Mouse (Mus musculus): ENCODE results near the gene Ppm1f.
A peak's percentile ranks its signal among the peaks of the same experiment; 100 is the strongest.
"Not testable (repeated sequence)": the region's sequence is repeated elsewhere in the genome, so short reads cannot be mapped to it uniquely, and the experiment has no call there.

The Ppm1f gene

DNA sequence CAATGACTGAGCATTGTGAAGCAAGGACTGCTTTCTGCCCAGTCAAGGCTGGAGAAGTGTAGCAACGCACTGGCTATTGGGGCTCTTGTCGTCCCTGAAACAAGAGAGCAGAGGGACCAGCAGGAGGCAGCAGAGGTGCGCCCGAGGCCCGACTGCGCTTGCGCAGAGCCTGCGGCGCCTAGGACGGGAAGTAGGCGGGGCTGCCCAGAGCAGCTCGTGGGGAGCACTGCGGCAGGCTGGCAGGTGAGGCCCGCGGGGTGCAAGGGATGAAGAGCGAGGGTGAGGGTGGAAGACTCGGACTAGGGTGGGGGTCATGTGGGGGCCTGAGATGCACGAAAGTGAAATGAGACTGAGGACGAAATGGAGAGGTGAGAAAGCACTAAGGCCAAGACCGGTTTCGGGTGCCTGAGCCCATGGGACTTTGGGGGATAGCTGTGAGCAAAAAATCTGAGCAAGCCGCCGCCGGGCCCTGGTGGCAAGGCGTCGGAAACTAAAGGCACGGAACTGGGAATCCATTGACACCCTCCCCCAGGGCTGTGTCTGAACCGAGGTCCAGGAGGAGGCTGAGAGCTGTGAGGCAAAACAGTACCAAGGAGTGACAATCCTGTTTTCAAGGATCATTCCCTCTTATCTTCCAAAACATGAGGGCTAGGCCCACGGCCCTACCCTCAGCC, at the start of gene Ppm1f:
Ppm1f (plus strand) TSS at position 88 of the 674 bp plus-strand sequence.
- peak; percentile 94 for DNase-seq (ENCODE audit: low spot score)

DNA sequence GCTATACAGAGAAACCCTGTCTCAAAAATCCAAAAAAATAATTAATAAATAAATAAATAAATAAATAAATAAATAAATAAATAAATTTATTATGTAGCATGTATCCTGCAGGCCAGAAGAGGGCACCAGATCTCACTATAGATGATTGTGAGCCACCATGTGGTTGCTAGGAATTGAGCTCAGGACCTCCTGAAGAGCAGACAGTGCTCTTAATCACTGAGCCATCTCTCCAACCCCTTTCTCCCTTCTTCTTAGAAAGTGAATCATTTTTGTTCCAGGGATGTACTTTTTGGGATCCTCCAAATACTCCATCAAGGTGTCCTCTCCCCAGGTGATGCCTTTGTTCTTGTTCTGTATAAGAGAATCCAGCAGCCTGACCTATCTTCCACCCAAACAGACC, 47.1 kb upstream of the Ppm1f start:
- no peak for DNase-seq (ENCODE audit: low spot score)

DNA sequence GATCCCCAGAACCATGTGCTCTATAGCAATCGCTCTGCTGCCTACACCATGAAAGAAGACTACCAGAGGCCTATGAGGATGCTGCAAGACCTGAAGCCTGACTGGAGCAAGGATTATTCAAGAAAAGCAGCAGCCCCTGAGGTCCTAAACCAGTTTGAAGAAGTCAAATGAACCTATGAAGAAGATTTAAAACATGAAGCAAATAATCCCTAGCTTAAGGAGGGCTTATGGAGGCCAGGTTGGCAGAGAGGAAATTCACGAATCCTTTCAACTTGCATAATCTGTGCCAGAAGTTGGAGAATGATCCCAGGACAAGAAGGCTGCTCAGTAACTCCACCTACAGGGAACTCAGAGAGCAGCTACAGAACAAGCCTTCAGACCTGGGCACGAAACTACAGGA, 43.9 kb upstream of the Ppm1f start:
- DNase-seq (ENCODE audit: low spot score): no peak

DNA sequence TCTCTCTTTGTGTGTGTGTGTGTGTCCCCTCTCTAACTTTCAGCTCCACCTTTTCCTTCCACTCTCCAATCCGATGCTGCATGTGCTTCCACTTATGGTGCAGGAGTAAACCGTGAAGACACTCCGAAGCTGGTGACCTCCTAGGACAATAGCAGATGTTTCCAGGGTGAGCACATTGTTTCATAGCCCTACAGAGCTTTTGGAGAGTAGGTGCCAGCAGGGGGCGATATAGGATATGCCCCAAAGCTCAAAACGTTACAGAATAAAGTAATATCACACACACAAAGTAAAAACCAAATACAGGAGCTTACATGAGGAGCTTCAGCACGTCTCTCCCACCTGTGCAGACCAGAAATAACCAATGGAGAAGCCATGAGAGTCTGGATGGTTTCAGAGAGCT, 41.4 kb upstream of the Ppm1f start:
- peak; percentile 58 for DNase-seq (ENCODE audit: low spot score)

DNA sequence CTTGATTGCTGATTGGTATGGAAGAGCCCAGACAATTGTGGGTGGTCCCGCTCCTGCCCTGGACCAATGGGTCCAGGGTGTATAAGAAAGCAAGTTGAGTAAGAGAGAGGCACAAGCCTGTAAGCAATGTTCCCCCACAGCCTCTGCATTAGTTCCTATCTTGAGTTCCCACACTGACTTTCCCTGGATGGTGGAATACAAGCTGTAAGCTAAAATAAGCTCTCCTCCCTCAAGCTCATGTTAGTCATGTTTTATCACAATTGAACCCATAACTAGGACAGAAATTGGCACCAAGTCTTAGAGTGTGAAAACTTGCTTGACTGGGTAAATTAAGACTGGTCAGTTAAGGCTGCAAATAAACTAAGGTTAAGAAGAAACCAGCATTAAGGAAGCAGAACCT, 40.7 kb upstream of the Ppm1f start:
- no peak for DNase-seq (ENCODE audit: low spot score)

DNA sequence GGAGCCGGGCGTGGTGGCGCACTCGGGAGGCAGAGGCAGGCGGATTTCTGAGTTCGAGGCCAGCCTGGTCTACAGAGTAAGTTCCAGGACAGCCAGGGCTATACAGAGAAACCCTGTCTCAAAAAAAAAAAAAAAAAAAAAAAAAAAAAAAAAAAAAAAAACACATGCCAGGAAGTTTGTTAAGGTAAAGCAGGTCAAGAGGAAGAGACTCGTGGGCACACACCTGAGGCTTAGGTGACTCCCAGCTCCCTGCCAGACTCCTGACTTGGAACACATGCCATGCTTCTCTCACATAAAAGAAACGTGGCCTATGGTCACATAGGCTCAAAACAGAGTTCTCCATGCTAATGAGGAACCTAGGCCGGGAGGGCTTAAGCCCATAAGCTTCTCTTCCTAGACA, 40.2 kb upstream of the Ppm1f start:
- DNase-seq (ENCODE audit: low spot score): not testable (repeated sequence)

DNA sequence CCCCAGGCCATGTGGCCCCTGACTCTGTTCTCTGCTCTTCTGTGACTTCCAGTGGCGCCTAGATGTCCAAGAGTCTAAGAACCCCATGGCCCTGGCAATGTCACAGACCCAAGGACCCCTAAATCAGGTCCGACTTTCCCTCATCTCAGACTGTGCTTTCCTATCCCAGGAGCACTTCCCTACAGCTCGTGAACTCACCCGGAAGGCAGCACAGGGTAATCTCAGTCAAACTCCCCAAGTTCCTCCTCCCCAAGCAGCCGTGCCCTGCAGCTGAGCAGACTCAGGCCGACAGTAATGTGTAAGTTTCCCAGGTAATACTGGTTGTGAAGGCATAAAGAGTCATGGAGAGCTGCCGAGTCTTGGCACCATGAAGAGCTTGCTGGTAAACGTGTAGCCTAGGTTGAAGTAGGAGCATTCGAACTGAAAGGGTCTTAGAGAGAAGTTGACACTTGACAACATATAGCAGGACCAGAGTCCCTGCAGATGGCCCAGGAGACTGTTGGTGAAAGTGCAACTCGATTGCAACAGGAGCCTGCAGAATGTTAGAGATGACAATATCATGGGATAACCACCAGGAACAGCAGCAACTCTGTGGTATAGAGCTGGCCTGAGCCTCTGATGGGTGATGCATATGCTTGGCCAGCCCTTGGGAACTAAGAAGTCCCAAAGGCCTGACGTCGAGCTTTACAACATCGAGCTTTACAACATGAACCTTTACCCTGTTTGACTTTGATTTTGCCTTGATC, 39.4 kb upstream of the Ppm1f start:
- no peak for DNase-seq (ENCODE audit: low spot score)

DNA sequence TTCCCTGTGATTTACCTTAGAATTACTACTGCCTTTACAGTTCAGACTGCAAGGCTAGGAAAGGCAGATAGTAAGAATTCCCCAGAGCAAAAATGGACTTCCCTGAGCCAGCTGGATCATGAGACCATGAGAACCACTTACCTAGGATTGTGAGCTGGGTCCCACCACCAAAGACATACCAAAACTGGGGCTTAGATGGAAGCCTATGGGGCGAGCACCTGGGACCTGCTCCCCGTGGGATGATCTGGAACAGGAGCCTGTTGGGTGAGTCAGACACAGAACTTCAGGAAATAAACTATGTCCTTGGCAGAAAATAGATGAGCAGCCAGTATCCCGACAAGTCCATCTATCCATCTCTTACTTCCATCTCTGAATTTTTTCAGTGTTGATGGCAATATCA, 34.0 kb upstream of the Ppm1f start:
- DNase-seq (ENCODE audit: low spot score): no peak

DNA sequence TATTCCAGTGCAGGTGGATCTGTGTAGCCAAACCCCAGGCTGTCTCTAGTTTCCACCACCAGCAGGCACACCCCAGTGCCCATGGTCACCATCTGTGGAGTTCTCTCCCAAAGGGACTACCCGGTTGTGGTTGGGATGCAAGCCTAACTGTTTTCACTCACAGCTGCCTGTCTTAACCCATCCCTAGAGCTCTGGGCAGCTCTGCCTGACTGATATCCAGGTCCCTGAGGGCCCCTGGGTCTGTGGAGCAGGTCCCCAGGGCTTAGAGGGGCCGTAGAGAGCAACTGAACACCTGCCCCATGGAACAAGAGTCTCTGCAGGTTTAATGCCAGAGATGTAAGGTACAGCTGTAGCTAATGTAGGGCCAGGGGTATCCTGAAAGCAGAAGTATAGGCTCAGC, 32.3 kb upstream of the Ppm1f start, which contains the start of gene Igll1:
Igll1 (minus strand) TSS at position 8 of the 400 bp plus-strand sequence.
- DNase-seq (ENCODE audit: low spot score): no peak

DNA sequence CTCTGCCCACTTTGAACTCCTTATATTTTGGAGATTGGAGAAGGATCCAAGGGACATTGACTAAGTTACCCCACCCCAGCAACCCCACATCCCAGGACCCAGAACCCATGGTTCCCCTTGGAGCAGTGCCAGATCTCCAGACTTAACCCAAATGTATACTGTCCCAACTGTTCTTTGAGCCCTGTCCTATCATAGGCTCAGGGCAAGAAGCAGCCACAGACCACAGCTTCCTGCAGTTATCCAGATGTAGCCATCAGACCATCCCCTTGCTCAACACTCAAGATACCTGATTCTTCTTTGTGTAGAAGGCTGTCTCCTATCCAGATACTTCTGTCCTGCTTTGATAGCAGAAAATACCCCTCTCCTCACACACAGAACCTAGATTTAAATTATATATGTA, 31.1 kb upstream of the Ppm1f start:
- no peak for DNase-seq (ENCODE audit: low spot score)

DNA sequence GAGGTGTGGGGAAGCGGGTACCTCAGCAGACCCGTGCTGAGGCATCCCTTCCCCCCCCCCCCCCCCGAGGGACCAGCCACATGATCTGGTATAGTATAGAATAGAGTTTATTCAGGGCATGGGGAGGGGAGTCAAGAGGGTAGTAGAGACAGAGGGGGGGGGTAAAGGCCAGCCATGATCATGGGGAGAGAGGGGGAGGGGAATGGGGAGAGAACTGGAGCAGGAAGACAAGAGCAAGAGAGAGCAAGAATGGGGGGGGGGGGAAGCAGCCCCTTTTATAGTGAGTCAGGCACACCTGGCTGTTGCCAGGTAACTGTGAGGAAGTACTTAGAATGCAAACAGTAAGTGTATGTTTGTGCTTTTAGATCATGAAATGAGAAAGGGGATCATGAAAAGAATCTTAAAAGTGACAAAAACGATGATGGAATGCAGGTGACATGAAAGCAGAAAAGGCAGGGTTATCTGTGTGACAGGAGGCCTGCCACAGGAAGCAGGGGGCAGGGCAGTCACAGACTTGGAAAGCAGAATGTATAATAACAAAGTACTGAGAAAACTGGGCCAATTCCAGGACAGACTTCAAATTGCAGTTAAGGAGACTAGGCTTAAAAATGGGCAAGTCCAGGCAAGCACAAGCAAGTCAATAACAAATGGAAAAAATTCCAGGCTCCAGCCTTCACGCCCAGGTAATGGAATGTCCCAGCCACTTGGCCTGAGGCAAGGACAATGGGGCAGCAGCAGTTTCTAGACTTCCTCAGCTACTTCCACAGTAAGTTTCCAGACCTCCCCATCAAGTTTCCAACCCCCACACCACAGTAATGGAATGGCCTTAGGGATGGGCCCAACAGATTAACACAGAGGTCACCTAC, 30.3 kb upstream of the Ppm1f start:
- DNase-seq (ENCODE audit: low spot score): no peak

DNA sequence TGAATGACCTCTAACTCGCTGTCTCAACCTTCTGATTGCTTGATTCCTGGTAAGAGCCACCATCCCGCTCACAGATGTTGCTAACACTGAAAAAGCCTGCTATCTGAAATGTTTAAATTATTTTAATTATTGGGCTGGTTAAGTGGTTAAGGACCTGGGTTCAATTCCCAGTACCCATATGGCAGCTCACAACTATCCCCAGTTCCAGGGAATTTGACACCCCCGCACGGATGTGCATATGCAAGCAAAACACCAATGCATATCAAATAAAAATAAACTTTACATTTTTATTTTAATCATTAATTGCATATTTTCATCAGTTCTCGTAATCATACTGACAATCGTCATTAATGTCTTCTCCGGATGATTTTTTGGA, 26.0 kb upstream of the Ppm1f start:
- no peak for DNase-seq (ENCODE audit: low spot score)

DNA sequence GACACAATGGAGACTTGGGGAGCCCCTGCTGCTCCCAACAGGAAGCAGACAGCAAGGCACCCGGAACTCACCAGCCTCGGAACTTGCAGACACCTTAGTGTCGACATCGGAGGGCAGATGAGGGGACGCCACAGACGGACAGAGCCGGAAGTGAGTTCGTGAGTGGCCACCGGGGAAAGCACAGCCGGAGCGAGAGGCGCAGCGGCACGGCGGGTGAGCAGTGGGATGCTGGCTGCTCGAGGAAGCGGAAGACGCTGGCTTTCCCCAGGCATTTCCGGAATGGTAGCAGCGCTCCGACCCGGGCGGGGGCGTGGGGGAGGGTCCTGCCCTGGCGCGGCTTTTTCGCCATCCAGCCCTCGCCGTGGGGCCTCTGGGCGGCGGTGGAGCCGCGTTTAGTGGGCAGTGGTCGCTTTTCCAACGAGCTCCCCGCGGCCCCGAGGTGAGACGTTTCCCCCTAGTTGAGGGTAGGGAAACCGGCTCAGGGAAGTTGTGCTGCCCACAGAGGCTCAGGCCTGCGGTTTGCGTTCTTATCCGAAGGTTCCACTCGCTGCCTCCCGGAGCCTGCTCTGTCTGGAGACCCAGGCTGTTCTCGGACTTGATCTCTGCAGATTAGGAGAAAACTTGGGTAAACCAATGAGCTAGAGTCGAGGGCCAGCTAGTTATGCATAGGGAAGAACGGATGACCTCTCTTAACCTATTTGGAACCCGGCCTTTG, 25.5 kb upstream of the Ppm1f start, which contains the start of the genes Top3b and Vpreb1:
Top3b (plus strand) TSS at position 120 of the 715 bp plus-strand sequence.
Vpreb1 (minus strand) TSS at position 227 of the 715 bp plus-strand sequence.
- DNase-seq (ENCODE audit: low spot score): peak; percentile 97

DNA sequence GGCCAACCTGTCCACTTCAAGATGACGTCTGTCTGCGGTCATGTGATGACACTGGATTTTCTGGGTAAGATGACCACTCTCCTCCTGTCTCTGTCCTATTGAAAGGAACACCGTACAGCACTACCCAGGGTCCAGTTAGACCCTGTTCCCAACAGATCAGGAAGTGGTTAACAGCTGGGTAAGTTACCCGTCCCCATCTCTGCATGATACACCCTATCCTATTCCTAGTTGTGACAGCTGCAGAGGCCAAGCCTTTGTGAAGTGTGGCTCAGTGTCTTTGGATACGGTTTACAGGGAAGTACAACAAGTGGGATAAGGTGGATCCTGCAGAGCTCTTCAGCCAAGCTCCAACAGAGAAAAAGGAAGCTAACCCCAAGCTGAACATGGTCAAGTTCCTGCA, 17.2 kb upstream of the Ppm1f start:
- DNase-seq (ENCODE audit: low spot score): no peak

DNA sequence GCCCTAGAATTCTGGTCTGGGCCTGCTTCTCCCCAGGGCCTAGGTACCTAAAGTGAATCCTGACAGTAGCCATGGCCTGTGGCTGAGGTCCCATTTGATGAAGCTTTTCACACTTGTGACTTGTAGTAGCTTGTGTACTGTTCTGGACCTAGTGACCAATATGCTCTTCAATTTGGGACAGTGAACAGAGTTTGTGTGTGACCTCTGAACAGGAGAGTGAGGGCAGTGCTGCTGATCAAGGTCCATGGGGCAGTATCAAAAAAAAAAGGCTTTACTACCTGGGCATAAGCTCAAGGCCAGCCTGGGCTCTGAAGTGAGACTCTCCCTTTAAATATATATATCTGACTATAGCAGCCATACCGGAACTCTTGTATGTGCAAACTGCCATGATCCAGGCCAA, 7.9 kb upstream of the Ppm1f start:
- DNase-seq (ENCODE audit: low spot score): no peak

DNA sequence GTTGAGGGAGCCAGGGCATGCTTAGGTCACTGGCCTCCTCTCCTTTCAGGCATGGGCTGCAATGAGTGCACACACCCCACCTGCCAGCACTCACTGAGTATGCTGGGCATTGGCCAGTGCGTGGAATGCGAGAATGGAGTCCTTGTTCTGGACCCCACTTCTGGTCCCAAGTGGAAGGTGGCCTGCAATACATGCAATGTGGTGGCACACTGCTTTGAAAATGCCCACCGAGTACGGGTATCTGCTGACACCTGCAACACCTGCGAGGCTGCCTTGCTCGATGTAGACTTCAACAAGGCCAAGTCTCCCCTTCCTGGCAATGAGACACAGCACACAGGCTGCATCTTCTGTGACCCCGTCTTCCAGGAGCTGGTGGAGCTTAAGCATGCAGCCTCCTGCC, 3.9 kb upstream of the Ppm1f start:
- DNase-seq (ENCODE audit: low spot score): no peak

DNA sequence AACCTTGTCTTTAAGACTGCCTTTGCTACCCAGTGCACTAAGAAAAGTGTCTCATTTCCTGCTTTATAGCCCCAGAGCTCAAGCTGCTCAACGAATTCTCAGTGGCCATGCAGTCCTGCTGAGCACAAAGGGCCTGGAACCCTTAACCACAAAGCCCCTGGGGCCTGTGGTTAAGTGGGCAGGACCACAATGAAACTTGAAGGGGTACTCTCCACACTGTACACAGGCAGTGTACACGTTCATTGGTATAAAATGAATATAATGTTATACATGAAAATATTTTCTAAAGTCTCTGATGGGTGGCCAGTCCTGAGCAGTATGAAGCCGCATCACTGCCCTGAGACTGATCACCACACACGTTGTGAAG, 271 bp upstream of the Ppm1f start:
- no peak for DNase-seq (ENCODE audit: low spot score)

DNA sequence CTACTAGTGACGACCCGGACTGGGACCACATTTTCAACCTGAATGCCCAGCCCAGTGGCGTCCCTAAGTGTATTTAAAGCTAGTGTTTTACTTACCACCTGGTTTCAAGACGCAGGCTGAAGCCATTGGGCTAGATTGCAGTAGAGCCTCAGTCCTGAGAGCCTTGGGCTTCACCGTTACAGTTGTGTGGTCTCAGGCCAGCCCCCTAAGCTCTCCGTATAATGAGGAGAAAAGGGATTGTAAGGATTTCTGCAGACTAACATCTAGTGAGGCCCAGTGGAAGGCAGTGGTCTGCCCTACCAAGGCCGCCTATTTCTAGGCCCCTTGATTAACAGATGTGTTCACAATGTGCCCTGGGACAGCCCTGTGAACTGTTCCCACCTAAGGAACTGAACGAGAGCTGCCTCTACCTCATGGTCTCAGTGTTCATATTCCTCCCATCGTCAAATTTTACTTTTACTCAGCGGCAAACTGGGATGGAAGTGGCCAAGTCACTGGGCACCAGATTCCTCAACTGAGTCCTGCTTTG, 851 bp downstream of the Ppm1f start:
- DNase-seq (ENCODE audit: low spot score): peak; percentile 17

DNA sequence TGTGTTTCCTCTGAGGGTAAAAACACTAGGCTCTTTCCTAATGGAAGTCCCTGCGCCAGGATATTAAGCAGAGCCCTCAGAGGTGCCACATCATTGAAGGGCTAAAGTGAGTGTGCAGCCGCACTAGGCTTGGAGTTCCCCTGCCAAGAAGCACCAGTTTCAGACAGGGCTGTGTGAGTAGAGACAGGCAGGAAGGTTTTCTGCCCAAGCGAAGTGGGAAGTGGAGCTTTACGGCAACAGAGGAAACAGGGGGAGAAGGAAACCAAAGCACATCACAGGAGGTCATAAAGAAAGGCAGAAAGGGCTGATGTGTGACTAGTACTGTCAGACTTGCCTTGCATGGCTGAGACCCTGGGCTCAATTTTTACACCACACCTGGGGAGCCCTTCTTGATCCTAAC, 6.1 kb downstream of the Ppm1f start:
- no peak for DNase-seq (ENCODE audit: low spot score)

DNA sequence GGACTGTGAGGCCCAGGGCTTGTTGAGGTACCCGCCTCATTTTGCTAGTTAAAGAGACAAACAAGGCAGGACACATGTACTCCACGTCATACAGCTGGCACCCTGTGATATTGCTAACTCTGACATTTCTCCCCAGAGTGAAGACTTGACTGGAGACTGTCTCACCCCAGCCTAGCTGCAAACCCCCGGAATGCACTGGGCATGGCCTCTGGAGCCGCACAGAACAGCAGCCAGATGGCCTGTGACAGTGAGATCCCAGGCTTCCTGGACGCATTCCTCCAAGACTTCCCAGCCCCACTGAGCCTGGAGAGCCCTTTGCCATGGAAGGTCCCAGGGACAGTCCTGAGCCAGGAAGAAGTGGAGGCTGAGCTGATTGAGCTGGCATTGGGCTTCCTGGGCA, 6.9 kb downstream of the Ppm1f start:
- DNase-seq (ENCODE audit: low spot score): no peak

DNA sequence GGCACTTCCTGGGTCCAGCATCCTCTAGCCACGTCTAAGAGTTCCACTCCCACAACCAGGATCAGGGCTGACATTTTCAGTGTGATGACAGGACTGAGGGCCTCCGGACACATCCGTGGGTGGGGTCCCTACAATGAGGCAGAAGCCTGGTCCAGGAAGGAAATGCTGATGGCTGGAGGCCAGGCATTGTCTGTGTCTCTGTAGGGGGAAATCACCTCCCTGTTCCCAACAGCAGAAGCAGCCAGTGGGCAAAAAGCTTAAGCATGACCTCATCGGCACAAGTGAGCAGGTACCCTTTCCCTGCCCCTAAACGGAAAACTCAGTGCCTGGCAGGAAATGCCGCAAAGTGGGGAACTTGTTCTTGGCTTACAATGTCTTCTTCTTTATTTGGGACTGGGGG, 11.5 kb downstream of the Ppm1f start:
- DNase-seq (ENCODE audit: low spot score): no peak
